Mouse (Mus musculus) mesoderm, embryonic 11.5 days (tissue): ENCODE data around the gene Znrf2.
A peak's percentile ranks its signal among the peaks of the same experiment; 100 is the strongest.
"Not testable (repeated sequence)": the region's sequence is repeated elsewhere in the genome, so short reads cannot be mapped to it uniquely, and the experiment has no call there.

Experiments
- DNase-seq: peaks from one replicate; pipeline ENCODE4 v3.0.0-alpha.2; 2012; ENCODE audit warnings: low read depth, low spot score

Znrf2 gene

GRCm38 (mm10) chr6:54809531-54810313 is 7.0 kb upstream of the Znrf2 start:
- DNase-seq: no peak

GRCm38 (mm10) chr6:54810314-54810646 is 6.4 kb upstream of the Znrf2 start:
- no peak for DNase-seq

- DNase-seq: no peak
These were observed 5.0 kb upstream of the Znrf2 start for GRCm38 (mm10) chr6:54811546-54812250.

GRCm38 (mm10) chr6:54812276-54812675 is 4.4 kb upstream of the Znrf2 start:
- DNase-seq: no peak

GRCm38 (mm10) chr6:54815428-54816130 is 1.1 kb upstream of the Znrf2 start:
- no peak for DNase-seq

GRCm38 (mm10) chr6:54817266-54817767 is 601 bp downstream of the Znrf2 start:
- peak; percentile 77 for DNase-seq

GRCm38 (mm10) chr6:54818389-54818788 is 1.7 kb downstream of the Znrf2 start:
- no peak for DNase-seq

- no peak for DNase-seq
These were observed 2.6 kb downstream of the Znrf2 start for GRCm38 (mm10) chr6:54819272-54819671.

- DNase-seq: no peak
These were observed 3.0 kb downstream of the Znrf2 start for GRCm38 (mm10) chr6:54819746-54820145.

GRCm38 (mm10) chr6:54822348-54822747 is 5.6 kb downstream of the Znrf2 start:
- DNase-seq: no peak

- DNase-seq: not testable (repeated sequence)
These were observed 7.8 kb downstream of the Znrf2 start for GRCm38 (mm10) chr6:54824561-54824960.

GRCm38 (mm10) chr6:54827481-54827880 is 10.8 kb downstream of the Znrf2 start:
- DNase-seq: no peak

GRCm38 (mm10) chr6:54828274-54828673 is 11.6 kb downstream of the Znrf2 start:
- no peak for DNase-seq

GRCm38 (mm10) chr6:54830048-54830772 is 13.5 kb downstream of the Znrf2 start:
- no peak for DNase-seq

GRCm38 (mm10) chr6:54831069-54831720 is 14.5 kb downstream of the Znrf2 start:
- DNase-seq: no peak

GRCm38 (mm10) chr6:54833427-54833826 is 16.7 kb downstream of the Znrf2 start:
- DNase-seq: no peak

GRCm38 (mm10) chr6:54836666-54837065 is 19.9 kb downstream of the Znrf2 start:
- DNase-seq: no peak

GRCm38 (mm10) chr6:54841399-54841798 is 24.7 kb downstream of the Znrf2 start:
- DNase-seq: no peak

GRCm38 (mm10) chr6:54842041-54842440 is 25.3 kb downstream of the Znrf2 start:
- no peak for DNase-seq

GRCm38 (mm10) chr6:54848546-54848945 is 31.8 kb downstream of the Znrf2 start:
- no peak for DNase-seq
